Mouse (Mus musculus) right cerebral cortex, postnatal 10 days (tissue): ENCODE measurements at regions not wholly inside any gene's neighbourhood (a gene's known extent, or its start where the extent isn't known, plus 50 kb on each side); places are given as distances from the start of the nearest gene placed in this dataset.
A peak's percentile ranks its signal among the peaks of the same experiment; 100 is the strongest.

Experiments used
- DNase-seq, 2 experiments: peaks; one replicate each; pipeline ENCODE4 v3.0.0; 2021; ENCODE audit warnings: low spot score in 2 of 2

DNA sequence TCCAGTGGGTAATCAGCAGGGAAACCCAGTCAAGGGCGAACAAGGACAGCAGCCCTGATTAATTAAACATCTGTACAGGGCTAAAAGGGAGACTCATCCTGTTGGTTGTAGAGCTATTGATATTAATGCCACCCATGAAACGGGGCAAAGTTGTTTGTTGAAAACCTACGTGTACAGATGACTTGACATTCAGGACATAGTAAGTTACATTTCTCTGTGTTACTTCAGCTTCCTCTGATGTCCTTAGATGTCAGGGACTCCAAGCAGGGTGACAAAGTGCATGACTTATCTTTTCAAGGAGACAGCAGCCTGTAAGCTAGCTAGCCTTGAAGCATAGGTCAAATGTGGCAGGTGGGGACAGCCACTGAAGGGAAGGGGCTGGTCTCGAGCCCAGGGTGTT is 390.5 kb downstream of the Ccdc171 start:
- no peak for DNase-seq

DNA sequence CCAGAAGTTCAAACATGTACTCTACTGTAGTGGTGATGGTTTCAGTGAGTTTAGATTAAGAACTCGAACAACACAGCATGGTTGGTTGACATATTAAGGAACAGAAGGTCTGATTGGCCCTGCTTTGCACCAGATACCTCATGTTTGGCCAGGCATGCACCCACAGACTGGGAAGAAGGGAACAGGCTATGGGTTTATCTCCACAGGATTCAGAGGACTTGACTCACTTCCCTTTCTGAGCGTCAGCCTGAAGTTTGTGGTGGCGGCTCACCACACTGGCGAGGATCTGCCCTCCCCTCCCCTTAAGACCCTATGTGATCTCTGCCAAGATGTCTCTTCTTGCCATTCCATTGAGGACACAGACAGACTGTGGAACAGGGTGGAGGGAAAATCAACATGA is 391.7 kb downstream of the Ccdc171 start:
- no peak for DNase-seq

DNA sequence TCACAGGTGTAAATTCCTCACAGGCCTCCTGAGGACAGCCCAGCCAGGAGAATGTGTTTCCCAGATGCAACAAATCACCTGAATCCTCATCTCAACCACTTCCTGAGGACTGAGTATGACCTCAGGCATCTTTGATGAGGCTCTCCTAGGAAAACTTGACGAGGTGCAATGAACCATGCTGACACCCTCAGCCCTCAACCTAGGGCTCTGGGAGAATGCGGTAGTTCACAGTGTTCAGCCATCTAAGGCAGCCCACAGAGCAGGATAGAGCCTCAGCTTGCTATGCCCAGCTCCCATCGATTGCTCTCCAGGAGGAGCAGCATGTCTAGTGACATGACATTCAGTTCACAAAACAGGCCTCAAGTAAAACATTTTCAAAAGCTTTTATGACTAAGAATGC is 392.7 kb downstream of the Ccdc171 start:
- no peak for DNase-seq

DNA sequence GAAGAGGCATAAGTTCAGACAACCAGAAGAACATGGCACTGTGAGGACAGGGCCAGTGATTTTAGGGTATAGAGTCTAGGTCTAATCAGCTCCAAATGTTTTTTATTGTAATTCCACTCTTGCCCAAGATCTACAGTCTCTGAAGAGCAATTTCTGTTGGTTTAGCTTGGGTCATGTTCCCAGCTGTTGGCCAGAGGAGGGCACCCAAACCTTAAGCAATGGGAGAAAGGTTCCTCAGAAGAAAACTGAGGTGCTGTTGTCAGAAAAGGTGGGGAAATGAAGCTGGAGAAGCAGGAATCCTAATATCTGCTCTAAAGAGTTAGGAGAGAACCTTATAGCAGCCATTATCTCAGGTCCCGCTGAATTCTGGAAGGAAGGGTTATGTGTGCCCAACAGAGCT is 393.7 kb downstream of the Ccdc171 start:
- DNase-seq = no peak

DNA sequence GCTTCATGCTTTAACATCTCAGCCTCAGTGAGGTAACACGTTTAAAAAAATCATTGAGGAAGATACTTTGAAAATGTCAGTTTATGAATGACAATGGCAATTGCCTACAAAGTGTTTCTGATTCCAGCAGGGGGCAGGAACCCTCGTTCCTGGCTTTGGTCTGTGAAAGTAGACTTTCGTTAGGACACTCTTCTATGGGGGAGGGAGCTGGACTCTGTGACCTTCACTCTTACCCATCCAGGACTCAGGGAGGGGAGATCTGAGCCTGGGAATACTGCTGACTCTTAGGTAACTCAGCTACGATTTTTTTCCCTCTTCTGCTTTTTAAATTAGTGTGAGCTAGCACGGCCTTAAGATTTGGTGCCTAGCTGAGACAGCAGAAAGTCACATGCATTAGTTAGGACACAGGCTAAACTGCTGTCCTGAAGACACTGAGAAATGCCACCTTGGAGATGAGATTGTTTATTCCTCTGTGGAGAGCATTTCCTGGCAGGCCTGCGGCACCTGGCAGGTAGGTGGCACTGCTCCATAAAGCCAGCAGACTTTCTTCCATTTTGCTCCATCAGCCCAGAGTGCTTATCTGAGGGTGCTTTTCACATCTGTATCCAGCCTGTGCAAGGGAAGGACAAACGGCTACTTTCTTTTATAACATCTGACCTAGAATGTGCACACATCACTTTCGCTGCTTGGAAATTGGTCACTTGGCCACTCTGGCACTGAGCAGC is 399.9 kb downstream of the Ccdc171 start:
- no peak for DNase-seq

DNA sequence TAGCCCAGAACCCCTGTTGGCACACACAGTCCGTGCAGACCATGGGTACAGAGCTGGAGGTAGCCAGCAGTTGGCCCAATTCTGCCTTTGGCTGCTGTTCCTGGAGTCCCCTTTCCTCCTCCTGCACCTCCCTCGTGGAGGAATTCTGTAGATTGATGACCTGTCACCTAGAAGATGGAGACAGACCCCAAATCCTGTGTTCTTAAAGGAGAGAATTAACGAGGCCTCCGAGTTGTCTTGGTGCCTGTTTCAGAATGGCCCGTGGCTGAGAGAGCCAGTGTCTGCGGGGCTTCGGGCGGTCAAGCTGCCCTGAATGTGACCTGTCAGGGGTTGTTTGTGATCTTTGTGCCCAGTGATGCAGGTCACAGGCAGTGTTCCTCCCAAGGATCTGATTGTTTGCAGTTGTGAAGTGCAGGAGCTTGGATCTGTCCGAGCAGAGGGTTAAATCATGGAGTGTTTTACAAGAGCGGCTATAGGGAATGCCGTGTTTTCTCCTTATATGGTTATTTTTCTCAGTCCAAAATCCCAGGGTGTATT is 400.9 kb downstream of the Ccdc171 start:
- no peak for DNase-seq

DNA sequence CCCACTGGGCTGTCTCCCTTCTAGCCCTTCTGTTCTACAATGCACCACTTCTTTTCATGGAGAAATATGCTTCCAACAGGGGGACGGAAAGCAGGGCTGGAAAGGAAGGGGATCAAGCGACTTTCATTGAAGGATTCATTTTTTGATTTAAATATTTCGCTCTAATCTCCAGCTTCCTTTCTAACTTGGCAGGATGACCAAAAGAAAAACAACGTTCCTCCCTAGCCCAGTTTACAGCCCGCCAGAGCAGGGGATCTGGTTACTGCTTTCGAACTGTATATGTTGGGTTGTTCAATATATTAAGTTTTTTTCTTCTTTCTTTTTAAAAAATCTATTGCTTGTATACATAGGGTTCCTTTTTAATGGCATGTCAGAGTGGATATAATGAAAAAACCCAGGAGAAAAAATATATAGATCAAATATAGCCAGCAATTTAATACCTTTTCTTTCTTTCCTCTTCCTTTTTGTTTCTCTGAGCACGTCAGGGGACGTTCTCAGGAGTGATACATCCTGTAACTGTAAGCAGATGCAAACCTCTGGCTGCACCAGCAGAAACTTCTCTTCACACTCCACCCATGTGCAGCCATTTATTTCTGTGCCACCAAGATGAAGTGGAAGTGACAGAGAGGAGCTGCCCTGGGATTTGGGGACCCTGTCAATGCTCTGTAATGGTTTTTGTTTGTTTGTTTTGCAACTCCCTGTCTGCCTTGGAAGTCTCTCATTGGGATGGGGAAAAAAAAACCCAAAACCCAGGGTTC is 406.7 kb downstream of the Ccdc171 start:
- DNase-seq = no peak

DNA sequence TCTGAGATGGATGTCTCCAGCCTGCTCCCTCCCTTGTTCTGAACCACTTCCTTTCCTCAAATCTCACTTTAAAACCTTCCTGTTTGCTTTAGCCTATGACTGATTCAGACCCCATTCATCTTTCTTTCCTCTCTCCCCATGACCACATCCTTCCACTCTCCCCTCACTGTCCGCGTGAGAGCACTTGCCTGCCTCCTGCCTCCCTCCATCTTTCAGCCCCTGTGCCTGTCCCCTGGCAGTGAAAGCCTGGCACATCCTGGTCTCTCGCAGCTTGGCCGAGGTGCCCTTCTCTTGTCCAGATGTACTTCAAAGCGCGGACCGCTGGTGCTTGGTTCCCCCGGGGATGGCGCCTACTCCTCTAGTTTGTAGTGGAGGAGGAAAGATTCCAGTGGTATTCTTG is 416.3 kb downstream of the Ccdc171 start:
- no peak for DNase-seq

DNA sequence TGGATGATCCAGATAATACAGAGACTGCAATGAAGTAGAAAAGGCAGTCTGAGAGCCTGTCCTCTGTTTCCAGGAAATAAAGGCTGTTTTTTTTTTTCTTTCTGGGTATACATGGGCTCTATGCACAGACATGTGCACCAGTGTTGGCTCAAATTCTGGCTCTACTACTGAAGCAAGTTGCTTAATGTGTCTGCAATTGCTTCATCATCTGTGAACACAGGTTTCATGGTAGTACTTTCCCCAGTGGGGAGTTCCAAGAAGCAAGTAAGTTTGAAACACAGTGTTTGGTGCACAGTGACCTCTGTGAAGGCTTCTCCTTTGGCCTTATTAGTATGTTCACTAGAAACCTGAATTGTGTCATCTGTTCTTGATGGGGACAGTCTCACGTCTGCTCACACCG is 424.3 kb downstream of the Ccdc171 start:
- DNase-seq = no peak

DNA sequence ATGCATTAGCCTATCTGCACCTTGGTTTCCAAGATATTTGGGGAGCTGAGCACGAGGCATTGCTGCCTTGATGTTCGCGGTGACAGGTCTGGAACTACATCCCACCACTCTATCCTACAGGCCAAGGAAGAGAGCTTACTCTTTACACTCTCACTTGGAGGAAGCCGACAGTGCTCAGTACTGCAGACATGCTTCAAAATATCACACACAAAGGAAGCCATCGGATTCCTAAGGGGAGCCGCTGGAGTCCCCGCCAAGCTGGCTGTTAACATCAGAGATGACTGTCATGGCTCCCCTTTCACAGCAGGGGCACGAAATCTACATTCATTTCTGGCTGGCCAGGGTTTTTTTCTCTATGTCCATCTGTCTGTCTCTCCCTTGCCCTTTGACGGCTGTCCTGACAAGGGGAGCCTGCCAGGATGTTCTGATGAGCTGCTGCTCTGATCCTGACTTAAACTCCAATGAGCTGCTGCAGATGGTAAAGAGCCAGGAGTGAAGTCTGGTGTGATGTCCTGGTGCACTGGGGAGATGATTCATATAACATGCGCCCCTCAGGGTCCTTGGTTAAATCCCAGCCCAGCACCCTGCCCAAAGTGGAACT is 425.6 kb downstream of the Ccdc171 start:
- no peak for DNase-seq

DNA sequence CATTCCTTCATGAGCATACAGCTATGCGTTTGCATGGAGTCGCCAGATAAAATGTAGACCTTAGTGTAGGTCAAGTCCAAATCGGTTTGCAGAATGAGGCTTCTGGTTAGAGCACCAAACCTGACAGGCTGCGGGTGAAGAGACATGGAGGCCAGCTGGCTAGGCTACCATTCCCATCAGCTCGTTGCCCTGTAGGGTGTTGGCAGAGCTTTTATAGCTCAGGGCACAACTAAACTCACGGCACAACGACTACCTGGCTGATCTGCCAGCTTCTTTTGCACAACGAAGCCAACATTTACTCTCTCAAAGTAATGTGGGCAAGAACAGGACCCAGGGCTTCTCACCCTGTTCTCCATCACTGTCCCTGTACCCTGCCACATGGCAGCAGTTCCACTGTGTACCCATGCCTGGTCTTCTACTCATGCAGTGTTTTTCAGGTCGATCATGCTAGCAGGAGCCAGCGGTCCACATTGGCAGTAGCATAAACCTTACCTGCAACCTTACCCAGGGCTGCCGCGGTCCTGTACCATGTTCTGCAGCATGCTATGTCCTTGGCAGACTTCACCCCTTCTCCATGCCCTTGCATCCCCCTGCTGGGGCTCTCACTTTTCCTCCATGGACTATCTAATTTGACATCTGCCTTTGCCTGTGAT is 431.0 kb downstream of the Ccdc171 start:
- no peak for DNase-seq

DNA sequence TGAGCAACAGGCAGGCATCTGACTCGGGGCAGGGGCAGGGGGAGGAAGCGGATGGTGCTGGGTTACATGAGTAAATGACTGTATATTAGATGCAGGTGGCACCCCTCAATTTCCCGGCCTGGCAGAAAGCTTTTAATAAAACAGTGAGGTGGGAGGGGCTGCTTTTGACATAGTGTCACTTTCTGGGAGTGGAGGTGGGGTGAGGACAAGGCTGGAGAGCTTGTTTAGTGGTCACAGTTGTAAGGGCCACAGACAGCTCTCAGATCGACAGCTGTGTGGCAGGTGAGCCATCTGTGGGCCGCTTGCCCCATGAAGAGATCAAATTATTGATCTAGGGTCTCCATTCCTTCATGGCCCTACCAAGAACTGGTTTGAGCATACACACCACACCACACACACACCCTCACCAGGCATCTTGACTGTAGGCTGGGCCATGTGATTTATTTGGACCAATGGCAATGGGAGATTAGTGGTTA is 431.9 kb downstream of the Ccdc171 start:
- no peak for DNase-seq

DNA sequence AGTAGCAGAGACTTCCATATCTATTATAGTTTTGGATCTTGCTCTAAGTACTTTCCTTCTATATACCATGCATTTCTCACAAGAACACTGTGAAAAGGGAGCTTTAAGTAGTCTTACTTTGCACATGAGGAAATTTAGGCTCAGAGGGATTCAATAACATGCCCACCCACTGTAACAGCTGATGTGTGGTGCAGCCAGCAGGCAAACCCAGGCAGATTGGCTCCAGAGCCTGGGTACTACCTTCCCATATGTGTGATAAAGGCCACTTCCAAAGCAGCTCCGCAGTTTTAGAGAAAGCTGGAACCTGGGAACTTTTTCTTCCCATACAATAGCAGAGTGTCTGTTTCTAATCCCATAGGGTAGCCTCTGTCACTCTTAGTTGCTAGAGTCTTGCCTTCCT is 441.6 kb downstream of the Ccdc171 start:
- DNase-seq = peak; percentile 40 to 43

DNA sequence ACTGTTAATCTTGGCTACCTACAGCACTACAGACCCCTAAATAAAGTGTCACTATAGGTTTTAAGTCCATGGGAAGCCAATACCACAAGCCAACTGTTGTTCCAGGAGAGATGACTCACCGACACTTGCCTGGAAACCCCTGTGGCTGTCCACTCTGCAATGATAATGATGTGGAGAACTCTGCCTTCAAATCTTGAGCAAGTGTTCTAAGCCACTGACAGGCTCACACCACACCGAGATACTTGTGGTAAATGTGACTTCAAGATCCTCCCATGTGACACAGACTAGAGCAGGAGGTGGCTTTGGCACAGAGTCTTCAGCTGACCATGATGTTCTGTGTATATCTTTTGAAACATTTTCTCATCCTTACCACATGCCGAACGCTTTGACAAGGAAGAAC is 447.8 kb downstream of the Ccdc171 start:
- DNase-seq = no peak

DNA sequence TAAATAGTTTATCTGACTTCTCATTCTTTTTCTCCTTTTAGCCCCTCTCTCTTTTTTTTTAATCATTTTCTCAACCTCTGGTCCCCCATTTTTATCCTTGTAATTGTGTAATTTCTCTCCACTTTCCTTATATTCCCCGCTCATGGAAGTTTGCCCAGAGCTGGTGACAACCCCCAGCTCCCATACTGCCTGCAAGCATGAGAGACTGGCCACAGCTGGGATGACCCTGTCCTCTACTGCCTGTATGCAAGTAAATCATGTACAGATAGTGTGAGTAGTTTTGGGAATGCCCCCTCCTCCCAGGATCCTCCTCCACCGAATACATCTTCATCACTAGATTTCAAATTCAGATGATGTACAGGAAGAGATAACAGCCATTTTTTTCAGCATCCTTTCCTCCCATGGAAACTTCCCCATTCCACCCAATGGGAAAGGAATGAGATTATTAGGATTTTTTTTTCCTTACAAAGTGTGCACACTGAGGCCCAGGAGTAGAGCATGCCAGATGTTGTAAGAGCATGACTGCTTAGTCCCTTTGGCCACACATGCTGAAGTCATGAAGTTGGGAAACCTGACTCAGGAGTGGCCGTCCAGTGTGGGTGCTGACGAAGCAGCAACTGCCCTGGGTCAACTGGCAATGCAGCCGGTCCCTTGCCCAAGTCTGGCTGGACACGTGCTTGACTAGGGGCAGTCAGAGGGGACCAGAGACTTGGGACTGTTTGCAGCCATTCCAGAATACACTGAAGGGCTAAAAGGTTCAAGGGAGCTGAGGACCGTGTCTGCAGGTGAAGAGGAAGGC is 449.1 kb downstream of the Ccdc171 start:
- peak in 1 of 2 experiments; percentile 13 for DNase-seq

DNA sequence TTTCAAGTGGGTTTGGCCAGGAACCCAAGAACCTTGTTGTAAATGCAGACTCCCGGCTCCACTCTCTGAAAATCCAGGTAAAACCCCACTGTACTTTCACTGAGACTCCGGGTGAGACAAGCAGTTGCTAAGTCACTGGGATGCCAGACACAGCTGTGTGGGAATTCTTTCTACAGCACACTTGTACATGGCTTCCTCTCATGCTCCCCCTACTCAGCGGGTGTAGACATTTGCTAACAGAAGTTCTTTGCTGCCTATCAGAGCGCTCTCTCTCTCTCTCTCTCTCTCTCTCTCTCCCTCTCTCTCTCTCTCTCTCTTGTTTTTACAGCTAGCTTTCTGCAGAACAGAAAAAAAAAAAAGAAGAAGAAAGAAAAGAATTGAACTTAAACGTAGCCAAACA is 450.2 kb downstream of the Ccdc171 start:
- DNase-seq = peak in 1 of 2 experiments; percentile 16

DNA sequence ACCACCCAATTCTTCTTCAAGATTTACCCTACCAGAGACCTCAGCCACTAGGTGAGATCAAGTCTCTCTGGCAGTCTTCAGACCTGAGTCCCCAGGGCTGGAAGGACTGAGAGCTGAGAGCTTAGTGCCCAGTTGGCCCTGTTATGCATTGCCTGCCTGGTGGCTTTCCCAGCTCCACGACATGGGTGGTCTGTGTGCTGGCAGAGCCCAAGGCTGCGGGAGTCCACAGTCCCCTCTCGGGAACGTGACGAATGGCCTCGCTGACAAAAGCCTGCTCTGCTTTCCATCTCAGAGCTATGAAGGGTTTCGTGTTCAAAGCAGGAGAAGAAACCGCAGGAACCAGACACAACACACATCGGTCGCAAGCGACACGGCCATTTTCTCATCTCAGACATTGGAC is 450.7 kb downstream of the Ccdc171 start:
- DNase-seq = peak in 1 of 2 experiments; percentile 25

DNA sequence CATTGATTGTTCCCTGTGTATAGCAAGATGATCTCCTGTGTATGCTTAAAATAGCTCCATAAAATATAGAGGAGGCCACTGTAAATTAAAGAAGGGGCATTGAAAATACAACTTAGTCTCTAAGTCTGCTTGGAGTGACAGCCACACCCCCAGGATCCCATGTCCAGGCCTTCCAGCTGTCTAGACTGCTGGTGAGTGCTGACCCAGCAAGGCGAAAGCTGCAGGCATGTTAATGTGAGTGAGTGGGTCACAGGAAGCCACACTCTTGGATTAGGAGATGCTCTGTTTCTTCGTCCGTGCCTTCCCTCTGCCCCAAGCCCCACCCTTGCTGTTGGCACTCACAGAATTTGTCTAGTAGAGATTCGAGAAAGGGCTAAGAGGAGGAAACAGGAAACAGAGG is 453.7 kb downstream of the Ccdc171 start:
- DNase-seq = no peak

DNA sequence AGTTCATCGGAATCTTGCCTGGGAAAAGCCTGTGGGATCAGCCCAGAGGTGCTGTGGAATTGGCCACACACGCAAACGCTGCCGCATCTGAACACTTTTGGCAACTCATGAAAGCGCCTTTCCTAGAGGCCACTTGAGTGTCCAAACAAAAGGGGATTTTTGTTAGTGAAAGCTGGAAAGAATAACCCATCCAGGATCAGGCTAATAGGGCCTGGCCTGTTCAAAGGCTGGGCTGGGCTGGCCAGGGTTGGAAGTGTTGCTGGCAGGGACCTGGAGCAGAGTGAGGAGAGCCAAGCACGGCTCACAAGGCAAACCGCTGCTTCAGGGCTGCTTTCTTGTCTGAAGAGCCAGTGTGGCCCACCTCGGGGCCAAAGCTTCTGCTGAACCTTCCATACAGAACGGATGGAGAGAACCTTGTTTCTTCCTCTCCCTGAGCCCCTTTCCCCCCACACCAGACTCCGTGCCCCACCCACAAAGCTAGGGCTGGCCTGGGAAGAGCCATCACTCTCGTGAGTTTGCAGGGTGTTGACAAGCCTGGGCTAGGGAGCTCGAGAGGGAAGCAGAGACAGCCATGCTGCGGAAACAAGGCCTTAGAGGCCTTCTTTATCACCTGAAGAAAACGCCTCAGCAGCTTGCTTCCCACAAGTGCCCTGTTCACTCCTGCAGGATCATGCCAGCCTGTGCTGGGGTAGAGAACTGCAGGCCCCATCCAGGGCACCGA is 459.5 kb downstream of the Ccdc171 start:
- peak; percentile 71 to 74 for DNase-seq

DNA sequence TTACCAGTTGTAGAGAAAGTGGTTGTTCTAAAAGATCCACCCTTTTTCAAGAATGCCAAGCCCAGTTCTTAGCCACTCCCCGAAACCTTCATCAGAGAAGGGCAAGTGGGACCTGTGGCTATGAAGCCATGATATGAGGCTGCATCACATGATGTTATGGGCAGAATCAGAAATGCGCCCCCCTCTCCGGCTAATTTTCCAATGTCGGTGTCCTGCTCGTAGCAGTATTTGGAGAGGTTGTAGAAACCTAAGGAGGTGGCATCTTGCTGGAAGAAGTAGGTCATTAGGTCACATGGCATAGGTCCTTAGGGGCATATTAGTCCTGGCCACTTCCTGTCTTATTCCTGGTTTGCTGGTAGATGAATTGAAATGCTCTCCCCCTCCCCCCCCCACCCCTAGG is 460.1 kb downstream of the Ccdc171 start:
- no peak for DNase-seq
